In genomic region chr2:178129676-178130075, GRCm38 (mm10) we compare ENCODE assay signal across 20 mouse cellular contexts. TPM values are rescaled to one million over a fixed set of nuclear protein-coding genes. Genes with fewer than 3 reads are reported as not detected.
A peak's percentile ranks its signal among the peaks of the same experiment; 100 is the strongest.
DNase-seq lines count a peak whose midpoint lies in the region; ATAC-seq and TF ChIP-seq lines count a peak whose summit lies in the region.
"Had no signal": no experiment of that assay in that cellular context is flagged by ENCODE, and none has a peak within 500 bp of the region (broad histone marks: within the 10 kb centered on the region; RNA-seq: fewer than 3 reads in every experiment).

No protein-coding gene starts in this region.

- H3K4me1 ChIP-seq in lung, postnatal 0 days (ENCODE audit: insufficient read depth, low read depth, low read length) = no peaks in the 10 kb centered on the region
- H3K4me1 ChIP-seq: limb, embryonic 13.5 days; liver, embryonic 15.5 days; neural tube, embryonic 13.5 days had no signal

- H3K4me3 ChIP-seq in lung, postnatal 0 days (ENCODE audit: low read depth, low read length) = no peak overlapping the region
- H3K4me3 ChIP-seq: erythroblast, embryonic 14.5 days; gastrocnemius, adult 2 months; left cerebral cortex, adult 2 months; limb, embryonic 13.5 days; liver, embryonic 15.5 days; neural tube, embryonic 13.5 days had no signal

- no peak for ATAC-seq in frontal cortex, adult (ENCODE audit: low TSS enrichment)
- no peak for ATAC-seq in lung, postnatal 0 days

- no peak overlapping the region for H3K27ac ChIP-seq in lung, postnatal 0 days (ENCODE audit: low read length)
- H3K27ac ChIP-seq: gastrocnemius, adult 2 months; left cerebral cortex, adult 2 months; limb, embryonic 13.5 days; liver, embryonic 15.5 days; neural tube, embryonic 13.5 days had no signal

- no peaks in the 10 kb centered on the region for H3K27me3 ChIP-seq in lung, postnatal 0 days (replicated peaks; ENCODE audit: insufficient read depth, low read length)
- H3K27me3 ChIP-seq: limb, embryonic 13.5 days; liver, embryonic 15.5 days; neural tube, embryonic 13.5 days had no signal

- H3K9me3 ChIP-seq in lung, postnatal 0 days (ENCODE audit: low read length) = no peaks in the 10 kb centered on the region
- H3K9me3 ChIP-seq: limb, embryonic 13.5 days; liver, embryonic 15.5 days; neural tube, embryonic 13.5 days had no signal

- no peak overlapping the region for H3K4me2 ChIP-seq in lung, postnatal 0 days (replicated peaks; ENCODE audit: low read depth, low read length)
- H3K4me2 ChIP-seq: limb, embryonic 13.5 days; liver, embryonic 15.5 days; neural tube, embryonic 13.5 days had no signal

- DNase-seq in frontal cortex, postnatal 14 days (ENCODE audit: low spot score in 2 of 2) = peak; percentile 2 to 3
- DNase-seq in lung, postnatal 0 days (ENCODE audit: low spot score) = no peak
- no peak for DNase-seq in lung, postnatal 14 days
- peak; percentile 7 for DNase-seq in brain, adult 2 months (ENCODE audit: low read depth, low spot score)
- peak; percentile 46 for DNase-seq in cerebellum, adult 9-11 months
- no peak for DNase-seq in kidney, adult 8-10 months
- DNase-seq in adrenal gland, postnatal 10 days = no peak
- DNase-seq: adrenal gland, adult 2 months; gastrocnemius, adult 2 months; heart, postnatal 4 days; kidney, adult 9 months; kidney, postnatal 4 days; thymus, adult 18-20 months had no signal

- no peak overlapping the region for H3K9ac ChIP-seq in lung, postnatal 0 days (replicated peaks; ENCODE audit: low read depth)
- H3K9ac ChIP-seq: limb, embryonic 13.5 days; liver, embryonic 15.5 days; neural tube, embryonic 13.5 days had no signal

- WGBS in lung, postnatal 0 days = 75% methylated on average over 2 of the region's 2 CpGs

- no peak for TF ChIP-seq CTCF in lung, postnatal 0 days (IDR thresholded peaks at IDR 0.05)

- TF ChIP-seq EP300 in lung, postnatal 0 days (IDR thresholded peaks at IDR 0.05) = 0 out of 2 replicates have a peak, but pooled peaks have one; percentile 3

- H3K36me3 ChIP-seq in lung, postnatal 0 days (ENCODE audit: insufficient read depth, low read length) = no peaks in the 10 kb centered on the region
- H3K36me3 ChIP-seq: limb, embryonic 13.5 days; liver, embryonic 15.5 days; neural tube, embryonic 13.5 days had no signal

RNA-seq across cellular contexts. Expression of gene Phactr3, which starts 10.9 kb away (rescaled TPM):
- polyA plus RNA-seq in lung, postnatal 0 days (2015; fragmentation: Nextera tagmentation; extraction: Ambion mirVana) = 0.20 and 0.27 TPM in 2 replicates
- total RNA-seq in adrenal gland, postnatal 10 days (2021) = 1 to 10 TPM; 3.1 to 3.3 TPM
- total RNA-seq: granulocyte monocyte progenitor cell, adult 5-6 weeks had no signal
- polyA plus RNA-seq: erythroblast, embryonic 14.5 days had no signal

RNA-seq across cellular contexts. Expression of gene Zfp931, which starts 51.4 kb away (rescaled TPM):
- polyA plus RNA-seq in lung, postnatal 0 days (2015; fragmentation: Nextera tagmentation; extraction: Ambion mirVana) = 10.6 and 13.8 TPM in 2 replicates
- 10 to 100 TPM; 15.4 to 25.7 TPM for total RNA-seq in adrenal gland, postnatal 10 days (2021)
- polyA plus RNA-seq: erythroblast, embryonic 14.5 days had no signal

Comparison
In these comparisons a context has a peak if more than half of its experiments do, and no peak if none do; other contexts are left out.
1. DNase-seq: peak in frontal cortex, postnatal 14 days (2 of 2), brain, adult 2 months (single experiment) and cerebellum, adult 9-11 months (single experiment); none in lung, postnatal 0 days (single experiment), lung, postnatal 14 days (single experiment), kidney, adult 8-10 months (0 of 2) and adrenal gland, postnatal 10 days (single experiment).